Mouse (Mus musculus) small intestine, adult 2 months (tissue): ENCODE measurements around the gene Oxt.

Experiments used
- CTCF ChIP-seq: fragments of 200-500 bp; IDR thresholded peaks from 2 replicates; pipeline ENCODE4 v1.5.1; 2012; ENCODE audit warnings: low read depth, mild to moderate bottlenecking, control low read depth, inconsistent platforms, low read length, moderate library complexity, mixed read lengths; ENCODE audit not compliant: insufficient replicate concordance, insufficient read length; ENCODE audit errors: extremely low read depth
- POLR2A ChIP-seq: fragments of 200-500 bp; IDR thresholded peaks from 2 replicates; pipeline ENCODE4 v1.6.1; 2012; ENCODE audit warnings: low read depth, mild to moderate bottlenecking, control low read depth, inconsistent platforms, low read length, moderate library complexity

- no peak for TF ChIP-seq POLR2A
- TF ChIP-seq CTCF: no peak
Measured at GRCm38 (mm10) chr2:130602195-130602594, 26.2 kb downstream of the Oxt start.
